Mouse (Mus musculus) MEL-GATA-1-ER (cell line): ENCODE measurements around the gene 2310046K23Rik.
"Not testable (repeated sequence)": the region's sequence is repeated elsewhere in the genome, so short reads cannot be mapped to it uniquely, and the experiment has no call there.

Experiments used
- DNase-seq: peaks from one replicate; pipeline ENCODE4 v3.0.0-alpha.2; 2012; ENCODE audit warnings: low read depth; ENCODE audit errors: extremely low read depth

Gene 2310046K23Rik

DNA sequence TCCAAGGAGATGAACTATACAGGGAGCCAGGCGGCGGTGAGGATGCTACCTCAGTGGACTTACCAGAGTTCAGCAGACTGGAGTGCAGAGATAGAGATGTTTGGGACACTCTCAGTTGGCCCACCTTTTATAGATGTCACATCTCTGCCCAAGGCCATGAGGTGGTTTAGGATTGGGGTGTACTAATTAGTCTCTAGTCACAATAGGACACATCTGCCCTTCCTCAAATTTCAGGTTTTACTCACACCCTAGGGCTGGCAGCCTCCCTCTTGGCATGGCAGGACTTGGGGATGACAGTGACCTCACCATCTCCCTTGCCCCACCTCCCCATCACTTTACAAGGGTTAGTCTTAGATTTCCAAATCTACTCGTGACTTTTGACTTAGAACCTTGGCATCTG lies at the start of gene 2310046K23Rik:
Gene 2310046K23Rik (minus strand): TSS at position 101 of the 400 bp plus-strand sequence.
- no peak for DNase-seq

DNA sequence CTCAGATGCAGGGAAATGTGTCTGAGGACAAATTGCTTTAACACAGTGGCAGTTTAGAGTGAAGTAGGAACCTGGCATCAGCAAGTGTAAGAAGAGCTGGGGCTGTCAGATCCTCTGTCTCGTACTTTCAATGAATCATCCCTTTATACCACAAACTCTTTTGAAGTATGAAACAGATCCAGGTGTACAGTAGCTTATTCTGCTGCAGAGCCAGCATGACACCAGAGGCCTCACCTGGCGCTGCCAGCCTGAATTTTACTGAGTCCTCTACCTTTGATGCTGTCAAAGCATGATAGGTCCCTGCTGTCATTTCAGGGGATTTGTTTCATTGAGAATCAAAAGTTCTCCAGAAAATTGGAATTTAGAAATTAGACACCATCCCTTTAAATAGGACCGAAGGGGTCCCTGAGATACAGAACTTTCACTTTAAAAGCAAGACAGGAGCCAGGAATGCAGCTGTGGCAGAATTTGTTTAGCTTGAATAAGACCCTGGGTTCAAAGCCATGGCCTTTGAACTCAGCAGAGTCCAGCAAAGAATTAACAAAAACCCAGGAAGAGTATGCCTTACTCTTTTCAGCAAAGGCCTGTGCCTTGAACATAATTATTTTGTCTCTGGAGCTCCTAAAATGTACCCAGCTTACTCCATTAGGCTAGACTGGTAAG lies 49.0 kb upstream of the 2310046K23Rik start:
- no peak for DNase-seq

DNA sequence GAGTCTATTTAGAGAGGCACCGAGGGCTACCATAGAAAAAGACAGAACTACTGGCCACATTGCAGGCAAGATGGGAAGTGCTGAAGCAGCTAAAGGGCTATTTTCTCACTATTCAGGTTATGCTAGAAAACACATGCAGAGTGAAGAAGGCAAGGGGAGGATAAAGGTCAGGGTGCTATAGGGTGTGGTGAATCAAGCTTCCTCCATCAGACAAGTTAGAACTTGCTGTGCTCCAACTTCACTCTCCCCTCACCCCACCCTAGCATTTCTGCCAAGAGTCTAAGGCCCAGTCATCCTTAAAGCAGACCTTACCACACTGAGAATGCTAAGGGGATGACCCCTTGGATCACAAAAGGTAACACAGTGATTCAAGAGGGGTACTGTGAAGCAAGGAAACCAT lies 45.2 kb upstream of the 2310046K23Rik start:
- no peak for DNase-seq

DNA sequence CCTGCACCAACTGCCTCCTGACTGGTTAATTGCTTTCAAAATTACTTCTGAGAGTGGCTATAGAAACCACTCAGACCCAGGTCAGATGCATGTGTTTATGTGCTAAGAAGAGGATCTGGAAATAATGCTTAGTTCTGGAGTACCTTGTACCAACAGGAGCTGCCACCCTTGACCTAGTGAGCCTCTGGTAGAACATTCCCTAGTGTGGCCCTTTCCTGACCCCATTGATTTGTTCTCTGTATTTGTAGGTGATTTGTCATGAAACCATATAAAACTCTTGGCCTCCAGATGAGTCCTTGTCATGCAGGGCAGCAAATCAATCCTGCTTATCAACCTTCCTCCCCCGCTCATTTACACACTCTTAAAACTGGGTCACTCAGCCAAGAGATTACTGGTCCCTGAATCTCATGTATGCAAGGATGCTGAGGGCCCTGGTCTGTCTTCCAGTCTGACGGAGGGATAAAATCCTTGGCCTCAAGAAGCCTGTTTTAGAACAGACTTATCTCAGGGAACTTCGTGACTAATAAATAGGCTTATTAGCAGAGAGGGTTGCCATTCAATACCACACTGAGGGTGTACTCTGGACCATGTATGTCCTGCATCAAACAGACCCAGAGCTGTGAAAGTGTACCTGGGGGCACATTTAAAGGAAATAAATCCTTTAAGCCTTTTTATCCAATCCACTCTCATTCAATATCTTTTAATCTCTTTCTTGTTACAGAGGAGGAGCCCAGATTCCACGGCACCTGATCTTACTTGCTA lies 44.5 kb upstream of the 2310046K23Rik start:
- no peak for DNase-seq

DNA sequence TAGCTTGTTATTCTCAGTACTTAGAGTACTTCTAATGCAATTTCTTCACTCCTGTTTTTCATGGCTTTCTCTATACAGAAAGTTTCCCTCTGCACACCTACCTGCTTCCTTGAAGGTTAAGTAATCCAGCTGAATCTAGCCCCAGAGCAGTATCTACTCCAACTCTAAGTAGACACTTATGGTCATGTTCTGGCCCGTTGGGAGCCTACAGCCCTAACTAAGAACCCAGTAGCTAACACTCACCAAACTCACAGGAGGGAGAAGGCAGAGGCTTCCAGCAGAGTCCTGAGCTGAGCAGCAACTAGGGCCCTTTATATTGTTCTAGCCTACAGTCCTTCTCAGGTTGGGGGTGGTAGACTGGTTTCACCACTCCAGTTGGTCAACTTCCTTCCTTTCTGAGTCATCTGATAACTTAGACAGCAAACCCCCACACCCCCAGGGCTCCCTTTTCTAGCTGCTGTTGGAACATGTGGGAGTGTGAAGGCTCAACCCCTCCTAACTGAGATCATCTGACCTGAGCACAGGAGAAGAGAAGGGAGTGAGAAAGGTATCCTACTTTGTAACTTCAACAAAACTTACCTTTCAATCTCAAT lies 39.2 kb upstream of the 2310046K23Rik start, which contains the start of gene Ivl:
Gene Ivl (minus strand): TSS at position 287 of the 593 bp plus-strand sequence.
- no peak for DNase-seq

DNA sequence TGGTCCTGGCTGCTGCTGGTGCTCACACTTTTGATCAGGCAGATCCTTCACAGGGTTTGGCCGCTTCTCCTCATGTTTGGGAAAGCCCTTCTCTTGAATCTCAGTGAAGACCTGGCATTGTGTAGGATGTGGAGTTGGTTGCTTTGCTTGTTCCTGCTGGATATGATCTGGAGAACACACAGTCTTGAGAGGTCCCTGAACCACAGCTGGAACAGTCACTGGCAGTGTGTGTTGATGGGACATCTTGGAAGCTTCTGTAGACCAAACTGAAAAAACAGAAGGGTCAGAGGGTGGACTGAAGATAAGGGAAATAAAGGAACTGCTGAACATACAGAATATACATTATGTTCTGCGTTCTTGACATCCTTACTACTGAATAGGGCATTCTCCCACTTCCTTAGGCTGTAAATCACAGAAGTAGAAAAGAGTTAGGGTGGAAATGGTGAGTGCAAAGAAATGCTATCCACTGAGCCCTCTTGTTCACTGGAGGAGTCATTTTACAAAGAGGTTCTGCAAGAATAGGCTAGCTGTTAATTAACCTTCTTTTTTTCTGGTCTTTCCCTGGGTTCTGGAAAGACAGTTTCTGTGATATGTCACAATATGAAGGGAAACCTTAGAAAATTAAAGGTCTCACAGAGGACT lies 38.3 kb upstream of the 2310046K23Rik start:
- no peak for DNase-seq

DNA sequence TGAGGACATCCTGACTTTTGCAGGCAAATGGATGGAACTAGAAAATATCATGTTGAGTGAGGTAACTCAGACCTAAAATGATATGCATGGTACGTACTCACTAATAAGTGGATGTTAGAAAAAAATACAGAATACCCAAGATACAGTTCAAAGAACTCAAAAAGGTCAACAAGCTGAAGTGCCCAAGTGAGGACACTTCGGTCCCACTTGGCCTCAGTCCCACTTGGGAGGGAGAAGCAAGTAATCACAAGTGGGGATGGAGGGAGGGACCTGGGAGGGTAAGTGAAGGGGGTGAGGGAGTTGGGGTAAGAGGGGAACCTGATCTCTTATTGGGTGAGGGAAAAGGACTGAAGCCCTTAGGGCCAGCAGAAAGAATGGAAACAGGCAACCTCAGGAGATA lies 34.4 kb upstream of the 2310046K23Rik start:
- DNase-seq, result no peak

DNA sequence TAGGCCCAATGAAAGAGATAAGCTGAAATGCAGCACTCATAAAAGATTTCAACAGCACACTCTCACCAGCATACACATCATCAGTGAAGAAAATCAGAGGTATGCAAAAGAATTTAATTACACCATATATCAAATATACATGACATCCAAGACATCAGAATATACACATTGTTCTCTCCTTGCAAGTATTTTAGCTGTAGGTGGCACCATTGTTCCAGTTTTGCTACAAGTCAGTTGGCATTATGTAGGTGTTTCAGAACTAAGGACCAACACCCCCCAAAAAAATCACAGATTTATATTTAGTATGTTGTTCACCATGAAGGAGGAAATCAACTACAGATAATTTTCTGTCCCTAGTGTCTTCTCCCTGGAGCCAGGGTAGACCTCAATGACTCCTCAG lies 31.1 kb upstream of the 2310046K23Rik start:
- no peak for DNase-seq

DNA sequence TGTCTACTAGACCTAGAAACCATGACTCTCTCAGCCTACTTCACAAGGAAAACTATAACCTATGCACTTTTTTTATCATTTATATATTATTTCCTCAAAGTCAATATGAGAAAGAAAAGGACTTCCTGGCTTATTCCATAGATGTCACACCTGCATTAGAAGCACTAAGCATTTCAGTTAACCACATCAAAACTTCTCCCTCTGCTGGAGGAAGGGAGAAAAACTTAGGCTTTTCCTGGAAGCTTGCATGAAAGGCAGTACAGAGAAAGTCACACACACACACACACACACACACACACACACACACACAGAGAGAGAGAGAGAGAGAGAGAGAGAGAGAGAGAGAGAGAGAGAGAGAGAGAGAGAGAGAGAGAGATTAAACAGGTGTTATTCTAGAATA lies 22.0 kb downstream of the 2310046K23Rik start:
- DNase-seq, result no peak

DNA sequence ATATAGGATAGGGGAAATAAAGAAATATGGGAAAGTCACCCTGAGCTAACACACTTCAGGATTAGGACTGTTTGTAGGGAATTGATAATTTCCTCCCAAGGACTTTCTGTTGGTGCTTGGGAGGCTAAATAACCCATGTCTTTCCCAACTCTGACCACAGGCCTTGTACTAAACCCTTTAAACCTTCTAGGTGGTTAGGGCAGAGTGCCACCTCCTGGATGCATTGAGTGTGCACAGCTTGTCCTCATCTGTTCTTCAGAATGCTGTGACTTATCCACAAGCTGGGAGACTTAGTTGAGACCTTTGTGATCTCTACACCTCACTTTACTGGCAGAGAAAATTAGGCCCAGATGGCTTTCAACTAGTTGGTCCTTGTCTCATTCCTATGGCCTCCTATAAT lies 23.5 kb downstream of the 2310046K23Rik start:
- DNase-seq, result no peak

DNA sequence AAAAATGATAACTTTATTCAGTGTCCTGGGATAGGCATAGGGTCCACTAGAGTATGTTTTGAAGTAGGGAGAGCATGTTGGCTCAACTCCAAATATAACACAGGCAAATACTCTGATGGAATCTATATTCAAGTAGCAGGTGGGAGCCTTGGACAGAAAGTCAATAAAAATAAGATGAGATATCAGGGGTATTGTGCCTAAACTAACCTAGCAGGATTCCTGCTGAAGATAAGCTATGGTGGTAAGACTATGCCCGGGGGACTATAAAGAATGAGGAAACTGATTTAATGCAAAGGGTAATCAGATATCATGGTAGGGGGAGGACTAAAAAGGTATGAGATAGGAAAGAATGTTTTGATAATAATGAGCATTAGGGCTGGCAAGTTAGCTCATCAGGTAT lies 26.1 kb downstream of the 2310046K23Rik start:
- DNase-seq, result no peak

DNA sequence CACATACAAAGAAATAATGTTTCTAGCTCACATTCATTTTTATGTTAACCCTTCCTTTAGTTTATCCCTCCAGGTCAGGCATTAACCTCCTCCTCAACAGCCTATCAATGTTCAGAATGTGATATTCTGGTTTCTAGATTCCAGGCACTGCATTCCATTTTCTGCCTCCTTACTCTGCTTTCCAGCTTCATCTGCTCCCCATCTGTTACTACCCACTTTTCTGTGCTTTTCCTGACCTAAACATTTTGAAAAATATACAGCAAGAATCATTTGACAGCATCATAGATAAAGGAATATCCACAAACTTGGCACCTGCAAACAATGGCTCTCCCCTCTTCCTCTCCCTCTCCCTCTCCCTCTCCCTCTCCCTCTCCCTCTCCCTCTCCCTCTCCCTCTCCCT lies 30.8 kb downstream of the 2310046K23Rik start:
- no peak for DNase-seq

DNA sequence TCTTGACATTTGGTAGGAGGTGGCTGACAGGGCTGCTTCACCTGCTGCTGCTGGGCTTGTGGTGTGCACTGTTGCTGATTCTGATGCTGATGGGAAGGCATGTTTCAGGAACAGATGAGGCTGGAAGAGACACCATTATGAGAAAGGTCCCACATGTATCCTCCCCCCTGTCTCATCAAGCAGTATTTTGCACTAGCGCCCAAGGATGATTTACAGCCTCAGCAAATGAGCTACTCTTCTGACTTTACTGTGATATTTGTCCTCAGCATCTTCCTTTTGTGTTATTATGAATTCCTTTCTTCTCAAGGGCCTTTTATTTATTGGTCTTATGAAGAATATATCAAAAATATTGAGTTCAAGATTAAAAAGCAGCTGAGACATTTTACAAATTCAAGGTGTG lies 33.9 kb downstream of the 2310046K23Rik start, which contains the start of gene Sprr4:
Gene Sprr4 (minus strand): TSS at position 101 of the 400 bp plus-strand sequence.
- DNase-seq, result no peak

DNA sequence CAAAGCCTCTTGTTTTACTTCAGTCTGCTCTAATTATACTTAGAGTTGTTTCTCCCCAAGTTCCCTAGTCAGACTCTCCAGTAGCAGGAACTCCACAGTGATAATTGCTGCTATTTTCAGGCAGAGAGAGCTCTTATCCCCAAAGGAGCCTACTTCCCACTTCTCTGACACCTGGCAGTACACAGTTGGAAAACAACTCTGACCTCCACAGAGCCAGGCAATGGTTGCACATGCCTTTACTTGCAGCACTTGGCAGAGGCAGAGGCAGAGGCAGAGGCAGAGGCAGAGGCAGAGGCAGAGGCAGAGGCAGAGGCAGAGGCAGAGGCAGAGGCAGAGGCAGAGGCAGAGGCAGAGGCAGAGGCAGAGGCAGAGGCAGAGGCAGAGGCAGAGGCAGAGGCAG lies 44.0 kb downstream of the 2310046K23Rik start:
- DNase-seq, result not testable (repeated sequence)

DNA sequence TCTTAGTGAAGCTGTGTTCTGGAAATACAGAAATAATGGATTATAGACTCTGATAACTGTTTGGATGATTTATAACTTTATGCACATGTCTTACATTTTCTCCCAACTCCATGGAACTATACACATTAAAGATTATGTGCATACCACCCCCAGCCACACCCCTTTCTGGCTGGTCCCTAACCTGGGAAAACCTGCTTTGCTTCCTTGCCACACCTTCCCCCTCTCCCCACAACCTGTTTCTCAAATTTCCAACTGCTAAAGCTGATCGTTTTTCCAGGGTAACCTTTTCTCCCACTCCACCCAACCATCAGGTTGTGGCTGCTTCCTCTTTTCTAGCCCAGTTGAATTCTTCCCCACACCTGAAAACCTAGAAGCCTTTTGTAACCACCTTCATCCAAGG lies 48.0 kb downstream of the 2310046K23Rik start:
- DNase-seq, result no peak

DNA sequence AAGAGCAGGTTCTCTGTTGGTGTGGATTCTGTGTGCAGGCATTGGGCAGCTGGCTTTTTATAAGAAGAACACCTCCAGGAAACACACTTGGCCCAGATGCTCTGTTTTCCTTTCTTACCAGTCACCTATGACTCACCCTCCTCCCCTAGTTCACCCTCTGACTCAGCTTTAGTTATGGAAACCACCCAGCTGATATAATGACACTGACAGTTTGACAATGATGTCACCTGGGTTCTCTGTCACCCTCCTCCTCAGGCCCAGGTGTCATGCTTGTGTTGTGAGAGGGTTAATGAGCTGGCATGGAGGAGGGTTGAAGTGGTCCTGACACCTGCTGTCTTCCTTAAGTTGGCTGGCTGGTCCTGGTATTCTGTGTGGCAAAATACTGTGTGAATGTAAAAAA lies 48.4 kb downstream of the 2310046K23Rik start, which contains the start of gene Sprr1a:
Gene Sprr1a (minus strand): TSS at position 33 of the 400 bp plus-strand sequence.
- DNase-seq, result no peak
